Mouse (Mus musculus) intestine, embryonic 14.5 days (tissue): ENCODE data around the gene Mgat1. TPM values are rescaled to one million over a fixed set of nuclear protein-coding genes. Genes with fewer than 3 reads are reported as not detected.
A peak's percentile ranks its signal among the peaks of the same experiment; 100 is the strongest.

ENCODE experiments used
- ATAC-seq: fragments of 200-750 bp; cut with Nextera tagmentation; replicated peaks from 2 replicates; pipeline ENCODE4 v1.8.0; 2017; ENCODE audit warnings: low read depth, moderate number of reproducible peaks, moderate TSS enrichment, moderate library complexity; ENCODE audit not compliant: low FRiP score, low TSS enrichment
- DNase-seq: peaks from one replicate; pipeline ENCODE4 v3.0.0-alpha.2; 2018; ENCODE audit warnings: low spot score
- H3K27ac ChIP-seq: fragments of 300-500 bp; sonication (generic); 2 replicates; pipeline ENCODE4 v1.5.1; 2014; ENCODE audit warnings: low read depth, mild to moderate bottlenecking, control low read depth
- H3K27me3 ChIP-seq: fragments of 300-500 bp; sonication (generic); replicated peaks from 2 replicates; pipeline ENCODE4 v1.6.1; 2014; ENCODE audit warnings: low read length, control low read depth; ENCODE audit not compliant: control insufficient read depth, insufficient read depth
- H3K36me3 ChIP-seq: fragments of 300-500 bp; sonication (generic); 2 replicates; pipeline ENCODE4 v1.6.1; 2014; ENCODE audit warnings: low read length, control low read depth; ENCODE audit not compliant: control insufficient read depth, insufficient read depth
- H3K4me1 ChIP-seq: fragments of 300-500 bp; sonication (generic); replicated peaks from 2 replicates; pipeline ENCODE4 v1.6.1; 2014; ENCODE audit warnings: low read length, control low read depth, mixed read lengths; ENCODE audit not compliant: control insufficient read depth, insufficient read depth
- H3K4me2 ChIP-seq: fragments of 300-500 bp; sonication (generic); 2 replicates; pipeline ENCODE4 v1.6.1; 2014; ENCODE audit warnings: low read length
- H3K4me3 ChIP-seq: fragments of 300-500 bp; sonication (generic); 2 replicates; pipeline ENCODE4 v1.5.1; 2014; ENCODE audit warnings: low read depth, low read length, control low read depth, mixed read lengths
- H3K9ac ChIP-seq: fragments of 300-500 bp; sonication (generic); 2 replicates; pipeline ENCODE4 v1.6.1; 2014; ENCODE audit warnings: mild to moderate bottlenecking, low read length
- H3K9me3 ChIP-seq: fragments of 300-500 bp; sonication (generic); 2 replicates; pipeline ENCODE4 v1.6.1; 2016; ENCODE audit warnings: low read length, control low read depth; ENCODE audit not compliant: control insufficient read depth
- WGBS: fragments of 180-500 bp; shearing (Covaris S2); extraction: QIAGEN DNeasy Blood & Tissue Kit; methylation state at CpG from one replicate; pipeline ENCODE4 v1.1.7; 2014; 5-methylcytosine and 5-hydroxymethylcytosine counted together
- polyA plus RNA-seq: library from polyadenylated mRNA; unstranded; fragments of >200 nt; fragmentation: Nextera tagmentation; extraction: Ambion mirVana; gene quantifications from 2 replicates; pipeline ENCODE4 v1.2.1, GENCODE M21; 2014

Mgat1 gene
- polyA plus RNA-seq, 1 experiment from 2014 or later: 52.9 TPM

GRCm38 (mm10) chr11:49235459-49236207 lies 8.4 kb upstream of the Mgat1 start:
- 75% methylated on average over 3 of the region's 3 CpGs for WGBS

GRCm38 (mm10) chr11:49236891-49237290 lies 7.1 kb upstream of the Mgat1 start:
- Histone ChIP-seq H3K4me1 (no peaks in the 10 kb centered on the region), H3K36me3 (no peaks in the 10 kb centered on the region), H3K9me3 (no peaks in the 10 kb centered on the region), H3K27me3 (no peaks in the 10 kb centered on the region), H3K9ac (no peak overlapping the region), H3K27ac (no peak overlapping the region), H3K4me3 (no peak overlapping the region), H3K4me2 (no peak overlapping the region)
- ATAC-seq: no peak
- DNase-seq: no peak
- WGBS: 71% methylated on average over 1 of the region's 1 CpGs

More at GRCm38 (mm10) chr11:49235459-49236207, 8.4 kb upstream of the Mgat1 start:
- DNase-seq (no peak), ATAC-seq (no peak)
- Histone ChIP-seq H3K36me3 (no peaks in the 10 kb centered on the region), H3K4me2 (no peak overlapping the region), H3K4me1 (no peaks in the 10 kb centered on the region), H3K27ac (no peak overlapping the region), H3K27me3 (no peaks in the 10 kb centered on the region), H3K9me3 (no peaks in the 10 kb centered on the region), H3K9ac (no peak overlapping the region), H3K4me3 (no peak overlapping the region)

- no peaks in the 10 kb centered on the region for H3K36me3 ChIP-seq
- DNase-seq (no peak), ATAC-seq (no peak)
- no peaks in the 10 kb centered on the region for H3K9me3 ChIP-seq
- H3K27me3 ChIP-seq: no peaks in the 10 kb centered on the region
- no peak overlapping the region for H3K27ac ChIP-seq
- H3K9ac ChIP-seq: no peak overlapping the region
- no peaks in the 10 kb centered on the region for H3K4me1 ChIP-seq
- WGBS: 36% methylated on average over 2 of the region's 2 CpGs
- H3K4me2 ChIP-seq: no peak overlapping the region
- no peak overlapping the region for H3K4me3 ChIP-seq
Observed at GRCm38 (mm10) chr11:49237532-49237931, 6.5 kb upstream of the Mgat1 start.

GRCm38 (mm10) chr11:49240310-49240709 lies 3.7 kb upstream of the Mgat1 start:
- Histone ChIP-seq H3K4me3 (no peak overlapping the region), H3K9me3 (no peaks in the 10 kb centered on the region), H3K27me3 (no peaks in the 10 kb centered on the region), H3K27ac (no peak overlapping the region), H3K36me3 (no peaks in the 10 kb centered on the region), H3K4me2 (no peak overlapping the region), H3K4me1 (peaks cover 11% of the 10 kb centered on the region), H3K9ac (no peak overlapping the region)
- ATAC-seq: no peak
- no peak for DNase-seq
- WGBS: 64% methylated on average over 1 of the region's 1 CpGs

- Histone ChIP-seq H3K9ac (no peak overlapping the region), H3K9me3 (no peaks in the 10 kb centered on the region)
Observed at GRCm38 (mm10) chr11:49240874-49241273, 3.1 kb upstream of the Mgat1 start.

GRCm38 (mm10) chr11:49241471-49241870 lies 2.5 kb upstream of the Mgat1 start:
- DNase-seq: no peak

More at GRCm38 (mm10) chr11:49240874-49241273, 3.1 kb upstream of the Mgat1 start:
- 75% methylated on average over 4 of the region's 4 CpGs for WGBS
- Histone ChIP-seq H3K27me3 (no peaks in the 10 kb centered on the region), H3K36me3 (no peaks in the 10 kb centered on the region), H3K4me1 (peaks cover 16% of the 10 kb centered on the region), H3K4me2 (no peak overlapping the region), H3K27ac (no peak overlapping the region), H3K4me3 (no peak overlapping the region)
- DNase-seq: no peak
- ATAC-seq: no peak

GRCm38 (mm10) chr11:49242944-49243626 lies 906 bp upstream of the Mgat1 start:
- DNase-seq (no peak), ATAC-seq (no peak)
- Histone ChIP-seq H3K4me3 (peak overlapping the region; percentile 61), H3K4me1 (peaks cover 31% of the 10 kb centered on the region), H3K4me2 (peak overlapping the region; percentile 73), H3K36me3 (no peaks in the 10 kb centered on the region), H3K9me3 (no peaks in the 10 kb centered on the region), H3K9ac (peak overlapping the region; percentile 50), H3K27me3 (no peaks in the 10 kb centered on the region), H3K27ac (peak overlapping the region; percentile 88)
- WGBS: 22% methylated on average over 11 of the region's 11 CpGs

More at GRCm38 (mm10) chr11:49241471-49241870, 2.5 kb upstream of the Mgat1 start:
- no peaks in the 10 kb centered on the region for H3K27me3 ChIP-seq
- no peaks in the 10 kb centered on the region for H3K36me3 ChIP-seq
- no peak overlapping the region for H3K4me2 ChIP-seq
- H3K4me1 ChIP-seq: peaks cover 22% of the 10 kb centered on the region
- H3K27ac ChIP-seq: no peak overlapping the region
- no peak overlapping the region for H3K4me3 ChIP-seq
- ATAC-seq: no peak
- no peaks in the 10 kb centered on the region for H3K9me3 ChIP-seq
- WGBS: no CpG with 5 or more reads among the region's 1 CpGs
- H3K9ac ChIP-seq: no peak overlapping the region

- ATAC-seq: peak; percentile 1; the same call in 1 of the 2 replicates
Observed at GRCm38 (mm10) chr11:49244595-49244930, 572 bp downstream of the Mgat1 start.

More at GRCm38 (mm10) chr11:49244595-49244930, 572 bp downstream of the Mgat1 start:
- no peaks in the 10 kb centered on the region for H3K36me3 ChIP-seq
- H3K9ac ChIP-seq: peak overlapping the region; percentile 50; the same call in 1 of the 2 replicates
- peak overlapping the region; percentile 61 for H3K4me3 ChIP-seq
- peak overlapping the region; percentile 88 for H3K27ac ChIP-seq
- H3K4me1 ChIP-seq: peaks cover 46% of the 10 kb centered on the region
- no peak for DNase-seq
- WGBS: 2% methylated on average over 4 of the region's 4 CpGs
- no peaks in the 10 kb centered on the region for H3K9me3 ChIP-seq
- H3K4me2 ChIP-seq: peak overlapping the region; percentile 73
- H3K27me3 ChIP-seq: no peaks in the 10 kb centered on the region
